Mouse (Mus musculus) layer of hippocampus, adult 2 months (tissue): ENCODE results near the gene Kctd15. TPM values are rescaled to one million over a fixed set of nuclear protein-coding genes. Genes with fewer than 3 reads are reported as not detected.

Experiments
- DNase-seq, 2 experiments: peaks; one replicate each; pipeline ENCODE4 v3.0.0; 2022; ENCODE audit warnings: low spot score in 2 of 2
- H3K27ac ChIP-seq: fragments of 200-600 bp; 2 replicates; pipeline ENCODE4 v1.8.1; 2022
- H3K4me3 ChIP-seq: fragments of 200-600 bp; 2 replicates; pipeline ENCODE4 v1.8.1; 2022; ENCODE audit warnings: mild to moderate bottlenecking
- CTCF ChIP-seq: fragments of 200-600 bp; conservative IDR thresholded peaks from 2 replicates; pipeline ENCODE4 v1.8.1; 2022; ENCODE audit warnings: antibody characterized with exemption, mild to moderate bottlenecking, moderate library complexity
- total RNA-seq, 2 experiments: library from RNA; stranded (reverse); gene quantifications; 2 replicates each; pipeline ENCODE4 v1.2.3; 2021

The Kctd15 gene
- total RNA-seq, 2 experiments from 2014 or later: 11.2 to 11.5 TPM

DNA sequence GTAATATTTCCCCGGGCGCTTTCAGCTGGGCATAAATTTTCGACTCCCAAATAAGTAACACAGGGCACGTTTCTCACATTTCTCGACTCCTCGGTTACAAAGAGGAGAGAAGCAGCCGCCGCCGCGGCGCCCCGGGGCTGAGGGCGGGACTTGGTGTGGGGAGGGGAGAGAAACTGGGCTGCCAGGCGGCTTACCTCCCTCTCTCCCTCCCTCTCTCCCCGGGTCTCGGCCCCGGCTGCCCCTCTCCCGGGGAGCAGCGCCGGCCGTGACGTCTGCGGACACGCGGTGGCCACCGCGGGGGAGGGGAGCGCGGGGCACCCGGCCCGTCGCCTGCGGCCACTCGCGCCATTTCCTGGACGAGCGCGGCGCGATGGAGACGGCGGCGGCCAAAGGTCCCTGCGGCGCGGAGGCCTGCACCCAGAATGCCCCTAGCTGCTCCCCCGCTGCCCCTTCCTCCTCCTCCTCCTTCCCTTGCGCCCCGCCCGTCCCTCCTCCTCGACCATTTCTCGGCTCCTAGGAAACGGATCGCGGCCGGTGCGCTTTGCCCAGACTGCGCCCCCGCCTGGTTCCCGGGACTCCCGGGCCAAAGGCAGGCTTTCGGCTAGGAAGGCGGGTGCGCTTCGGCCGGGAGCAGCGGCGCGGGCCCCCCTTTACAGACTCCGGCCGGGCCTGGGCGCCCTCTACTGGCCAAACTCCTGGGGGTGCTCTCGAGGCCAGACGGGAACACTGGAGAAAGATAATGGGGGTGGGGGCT, 1.3 kb downstream of the Kctd15 start:
- DNase-seq: peak; percentile 89 to 92
- Histone ChIP-seq H3K4me3 (peak overlapping the region; percentile 76), H3K27ac (peak overlapping the region; percentile 84)
- TF ChIP-seq CTCF: peak; percentile 90

DNA sequence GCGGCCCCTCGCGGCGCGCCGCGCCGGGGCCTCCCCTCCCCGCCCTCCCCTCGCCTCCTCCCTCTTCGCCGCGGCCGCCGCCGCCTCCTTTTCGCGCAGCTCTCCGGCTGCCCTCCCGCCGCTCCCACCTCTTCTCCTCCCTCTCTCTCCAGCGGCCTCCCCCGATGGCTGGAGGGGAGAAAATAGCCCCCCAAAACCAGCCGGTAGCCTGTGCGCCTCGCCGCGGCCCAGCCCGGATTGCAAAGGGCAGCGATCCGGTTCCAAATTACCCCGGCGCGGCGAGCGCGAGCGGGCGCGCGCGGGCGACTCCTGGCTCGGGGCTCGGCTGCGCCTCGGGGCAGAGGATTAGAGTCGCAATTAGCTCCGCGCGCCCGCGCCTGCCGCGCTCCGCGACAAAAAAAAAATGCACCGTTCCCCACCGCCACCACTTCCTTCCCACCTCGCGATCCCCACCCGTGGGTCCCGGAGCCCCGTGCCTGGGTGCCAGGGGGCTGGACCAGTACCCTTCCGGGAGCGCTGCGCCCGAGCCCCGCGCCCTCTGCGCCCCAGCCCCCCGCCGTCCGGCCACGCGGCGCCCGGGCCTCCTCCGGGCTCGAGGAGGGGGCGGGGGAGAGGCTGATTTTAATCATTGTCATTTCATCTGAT, 2.0 kb downstream of the Kctd15 start:
- no peak for TF ChIP-seq CTCF
- H3K4me3 ChIP-seq: peak overlapping the region; percentile 76
- DNase-seq: peak in 1 of 2 experiments; percentile 55
- peak overlapping the region; percentile 84 for H3K27ac ChIP-seq

- no peak for TF ChIP-seq CTCF
- no peak for DNase-seq
- peak overlapping the region; percentile 84 for H3K27ac ChIP-seq
- peak overlapping the region; percentile 76 for H3K4me3 ChIP-seq
Measured at GRCm38 (mm10) chr7:34653731-34654440, 2.6 kb downstream of the Kctd15 start.

DNA sequence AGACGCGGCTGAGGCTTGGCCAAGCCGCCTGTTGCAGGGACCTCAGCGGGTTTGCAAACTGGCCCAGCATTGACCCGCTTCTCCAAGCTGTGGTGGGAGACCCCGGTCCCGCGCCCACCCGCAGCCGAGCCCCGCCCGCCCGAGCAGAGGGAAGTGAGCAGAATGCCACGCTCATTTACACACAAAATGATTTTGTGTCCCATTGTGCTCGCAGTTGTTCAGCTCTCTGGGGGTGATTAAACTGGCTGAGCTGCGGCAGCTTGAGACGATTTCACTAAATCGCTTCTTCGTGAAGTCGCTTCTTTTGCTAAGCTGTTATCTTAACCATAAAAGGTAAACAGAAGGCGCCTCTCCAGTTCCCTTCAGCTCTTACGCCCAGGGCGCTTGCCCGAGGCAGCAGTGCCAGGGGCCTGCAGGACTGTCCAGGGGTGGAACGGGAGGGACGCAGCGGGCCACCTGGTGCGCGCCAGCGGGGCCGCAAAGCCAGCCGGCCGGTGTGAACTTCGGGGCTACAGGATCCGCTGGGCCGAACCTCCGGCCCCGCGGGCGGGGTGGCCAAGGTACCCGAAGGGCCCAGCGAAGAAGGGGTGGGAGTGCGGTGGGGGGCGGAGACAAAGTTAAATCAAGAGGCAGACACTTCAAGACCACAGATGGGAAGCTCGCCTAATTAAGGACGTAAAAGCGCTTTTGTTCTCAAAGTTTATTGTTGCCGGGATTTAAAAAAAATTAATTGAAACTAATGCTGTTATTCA, 3.6 kb downstream of the Kctd15 start:
- TF ChIP-seq CTCF: no peak
- peak overlapping the region; percentile 76 for H3K4me3 ChIP-seq
- H3K27ac ChIP-seq: peak overlapping the region; percentile 84; the same call in 1 of the 2 replicates
- no peak for DNase-seq

GRCm38 (mm10) chr7:34651381-34651780, 5.2 kb downstream of the Kctd15 start:
- no peak overlapping the region for H3K4me3 ChIP-seq
- no peak overlapping the region for H3K27ac ChIP-seq
- no peak for DNase-seq
- TF ChIP-seq CTCF: no peak

GRCm38 (mm10) chr7:34647052-34647451, 9.5 kb downstream of the Kctd15 start:
- peak in 1 of 2 experiments; percentile 43 for DNase-seq
- Histone ChIP-seq H3K4me3 (no peak overlapping the region), H3K27ac (no peak overlapping the region)
- TF ChIP-seq CTCF: no peak

- Histone ChIP-seq H3K4me3 (no peak overlapping the region), H3K27ac (no peak overlapping the region)
- DNase-seq: no peak
- no peak for TF ChIP-seq CTCF
Measured at GRCm38 (mm10) chr7:34646144-34646795, 10.3 kb downstream of the Kctd15 start.

DNA sequence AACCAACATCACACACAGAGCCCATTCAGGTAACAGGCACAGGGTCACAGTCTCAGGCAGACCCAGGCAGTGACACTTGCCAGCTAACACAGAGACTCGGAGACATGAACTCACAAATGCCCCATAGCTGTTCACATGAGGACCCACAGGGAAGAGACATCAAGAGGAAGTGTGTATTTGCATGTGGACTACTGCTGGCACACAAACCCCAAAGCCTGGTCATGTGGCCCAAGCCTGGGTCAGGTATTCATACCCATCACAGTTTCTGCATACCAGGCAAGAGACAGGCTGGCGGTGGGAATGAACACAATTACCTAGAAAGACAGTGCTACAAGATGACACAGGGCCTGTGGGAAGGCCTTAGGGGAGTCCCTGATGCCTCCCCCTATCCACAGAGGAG, 10.9 kb downstream of the Kctd15 start:
- H3K27ac ChIP-seq: no peak overlapping the region
- no peak for DNase-seq
- no peak for TF ChIP-seq CTCF
- no peak overlapping the region for H3K4me3 ChIP-seq

- no peak for TF ChIP-seq CTCF
- H3K4me3 ChIP-seq: no peak overlapping the region
- DNase-seq: no peak
- no peak overlapping the region for H3K27ac ChIP-seq
Measured at GRCm38 (mm10) chr7:34644591-34644990, 11.9 kb downstream of the Kctd15 start.

DNA sequence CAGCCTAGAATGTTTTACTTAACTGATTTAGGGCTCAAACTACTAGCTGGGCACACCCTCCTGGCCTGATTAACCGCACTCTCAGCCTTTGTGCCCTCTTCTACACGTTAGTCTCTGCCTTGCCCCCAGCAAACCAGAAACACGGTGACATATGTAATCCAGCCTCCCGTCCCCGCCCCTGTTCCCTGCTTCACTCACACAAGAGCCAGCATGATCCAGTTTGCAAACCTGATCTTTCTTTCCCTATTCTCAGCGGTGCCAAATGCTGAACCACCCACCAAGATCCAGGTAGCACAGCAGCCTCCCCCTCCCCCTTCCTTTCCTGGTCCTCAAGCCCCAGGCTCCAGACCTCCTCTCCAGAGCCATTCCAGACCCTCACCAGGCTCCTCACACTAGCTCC, 13.2 kb downstream of the Kctd15 start:
- TF ChIP-seq CTCF: no peak
- no peak for DNase-seq
- Histone ChIP-seq H3K4me3 (no peak overlapping the region), H3K27ac (no peak overlapping the region)

DNA sequence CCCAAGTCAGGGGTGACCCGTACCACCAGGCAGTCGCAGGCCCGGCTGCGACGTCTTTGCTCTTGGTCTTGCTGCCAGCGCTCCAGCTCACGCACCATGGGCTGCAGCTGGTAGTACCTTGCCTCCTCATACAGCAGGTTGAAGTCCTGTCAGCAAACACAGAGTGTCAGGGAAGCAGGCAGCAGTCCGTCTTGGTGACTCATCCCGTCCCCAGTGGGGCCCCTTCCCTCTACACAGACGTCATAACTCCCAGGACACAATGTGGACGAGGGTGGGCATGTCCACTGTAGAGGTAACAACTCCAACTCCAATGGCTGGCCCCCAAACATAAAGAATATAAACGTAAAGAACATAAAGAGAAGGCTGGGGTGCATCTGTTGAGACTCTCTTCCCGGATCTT, 14.6 kb downstream of the Kctd15 start:
- no peak for DNase-seq
- Histone ChIP-seq H3K27ac (no peak overlapping the region), H3K4me3 (no peak overlapping the region)
- no peak for TF ChIP-seq CTCF

GRCm38 (mm10) chr7:34639798-34640197, 16.7 kb downstream of the Kctd15 start:
- no peak for DNase-seq
- no peak; the same call in 1 of the 2 replicates for TF ChIP-seq CTCF
- no peak overlapping the region for H3K4me3 ChIP-seq
- H3K27ac ChIP-seq: no peak overlapping the region
